Mouse (Mus musculus) layer of hippocampus, adult 2 months (tissue): ENCODE measurements around the gene Phf21a. TPM values are rescaled to one million over a fixed set of nuclear protein-coding genes. Genes with fewer than 3 reads are reported as not detected.
"Not testable (repeated sequence)": the region's sequence is repeated elsewhere in the genome, so short reads cannot be mapped to it uniquely, and the experiment has no call there.

Source experiments
- DNase-seq, 2 experiments: peaks; one replicate each; pipeline ENCODE4 v3.0.0; 2022; ENCODE audit warnings: low spot score in 2 of 2
- H3K27ac ChIP-seq: fragments of 200-600 bp; 2 replicates; pipeline ENCODE4 v1.8.1; 2022
- H3K4me3 ChIP-seq: fragments of 200-600 bp; 2 replicates; pipeline ENCODE4 v1.8.1; 2022; ENCODE audit warnings: mild to moderate bottlenecking
- CTCF ChIP-seq: fragments of 200-600 bp; conservative IDR thresholded peaks from 2 replicates; pipeline ENCODE4 v1.8.1; 2022; ENCODE audit warnings: antibody characterized with exemption, mild to moderate bottlenecking, moderate library complexity
- total RNA-seq, 2 experiments: library from RNA; stranded (reverse); gene quantifications; 2 replicates each; pipeline ENCODE4 v1.2.3; 2021

The Phf21a gene
- total RNA-seq, 2 experiments from 2014 or later = 160 to 162 TPM

DNA sequence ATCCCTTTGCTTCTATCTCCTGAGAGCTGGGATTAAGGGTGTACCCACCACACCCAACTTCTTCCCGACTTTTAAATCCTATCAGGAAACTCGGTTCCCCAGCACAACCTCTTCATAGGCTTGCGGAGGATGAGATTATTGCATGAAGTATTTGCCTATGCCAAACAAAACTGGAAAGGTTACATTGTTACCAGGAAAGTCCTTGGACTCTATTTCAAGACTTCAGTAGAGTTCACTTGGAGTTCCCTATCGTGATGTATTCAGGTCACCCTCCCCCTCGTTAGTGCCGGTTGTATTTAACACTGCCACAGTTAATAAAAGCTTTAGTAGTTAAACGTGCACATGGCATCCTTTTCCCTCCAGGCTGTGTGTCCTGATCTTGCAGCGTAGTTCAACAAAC, 1.2 kb downstream of the Phf21a start:
- Histone ChIP-seq H3K27ac (no peak overlapping the region), H3K4me3 (no peak overlapping the region)
- DNase-seq = no peak
- TF ChIP-seq CTCF = no peak

DNA sequence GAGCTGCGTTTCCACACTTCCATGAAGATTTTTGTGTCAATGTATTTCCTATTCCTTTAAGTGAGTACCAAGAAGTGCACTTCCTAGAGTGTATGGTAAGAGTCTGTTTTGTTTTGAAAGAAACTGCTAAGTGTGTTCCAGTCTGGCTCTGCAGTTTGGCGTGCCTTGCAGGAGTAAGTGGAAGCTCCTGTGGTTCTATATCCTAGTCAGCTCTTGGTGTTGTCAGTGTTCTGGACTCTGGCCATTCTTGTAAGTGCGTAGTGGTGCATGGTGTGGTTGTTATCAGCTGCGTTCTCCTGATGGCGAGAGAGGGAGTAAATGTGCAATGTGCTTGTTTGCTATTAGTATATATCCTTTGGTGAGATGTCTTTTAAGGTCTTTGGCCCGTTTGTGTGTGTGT, 7.9 kb downstream of the Phf21a start:
- H3K4me3 ChIP-seq = no peak overlapping the region
- DNase-seq = no peak
- no peak overlapping the region for H3K27ac ChIP-seq
- no peak for TF ChIP-seq CTCF

DNA sequence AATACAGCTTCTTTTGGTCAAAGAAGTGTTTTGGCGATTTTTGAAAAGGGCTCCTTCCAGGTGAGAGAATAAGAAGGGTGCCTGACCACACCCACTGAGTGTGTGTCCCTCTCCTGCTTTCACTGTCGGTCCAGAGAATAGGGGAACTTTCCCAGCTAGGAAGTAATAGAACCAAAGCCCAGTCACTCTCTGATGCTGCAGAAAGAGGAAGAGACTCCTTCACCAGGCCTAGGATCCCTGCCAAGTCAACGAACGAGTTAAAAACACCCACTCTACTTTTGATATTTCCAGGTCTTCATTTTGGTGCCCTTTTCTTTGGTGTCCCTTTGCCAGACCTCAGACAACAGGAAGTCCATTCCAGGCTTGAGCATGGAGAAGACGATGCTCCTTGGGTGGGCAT, 31.6 kb downstream of the Phf21a start:
- no peak for DNase-seq
- Histone ChIP-seq H3K27ac (no peak overlapping the region), H3K4me3 (no peak overlapping the region)
- no peak for TF ChIP-seq CTCF

DNA sequence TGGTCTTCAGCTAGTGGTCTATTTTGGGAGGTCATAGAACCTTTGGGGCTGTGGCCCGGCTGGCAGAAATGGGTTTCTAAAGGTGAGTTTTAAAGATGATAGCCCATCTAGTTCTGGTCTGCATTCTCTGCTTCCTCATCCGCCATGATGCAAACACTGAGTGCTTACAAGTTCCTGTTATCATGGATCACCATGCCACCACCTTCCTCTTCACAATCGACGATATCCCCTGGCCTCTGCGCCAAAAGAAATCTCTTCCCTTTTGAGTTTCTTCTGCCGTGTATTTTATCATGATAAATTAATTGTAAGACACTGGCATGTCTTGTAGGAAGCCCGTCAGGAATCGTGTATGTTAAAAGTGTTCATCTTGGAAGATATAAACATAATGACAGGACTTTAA, 32.4 kb downstream of the Phf21a start:
- TF ChIP-seq CTCF = no peak
- H3K4me3 ChIP-seq = no peak overlapping the region
- no peak for DNase-seq
- H3K27ac ChIP-seq = no peak overlapping the region

DNA sequence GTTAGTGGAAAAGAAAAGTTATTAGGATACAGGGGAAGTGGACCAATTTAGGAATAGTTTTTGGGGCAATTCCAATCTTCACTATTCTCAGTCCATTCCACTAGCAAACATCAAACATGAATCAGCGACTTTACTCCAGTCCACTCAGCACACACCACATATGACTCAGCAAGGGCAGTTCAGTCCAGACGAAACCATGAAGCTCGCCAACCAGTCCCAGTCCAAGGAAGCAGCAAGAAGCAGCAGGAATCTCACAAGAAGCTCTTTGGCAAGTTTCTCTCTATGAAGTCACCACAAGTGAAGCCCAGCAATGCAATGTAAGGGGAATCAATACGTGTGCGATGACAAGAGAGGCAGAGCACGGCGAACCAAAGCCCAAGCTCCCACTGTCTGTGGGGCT, 37.2 kb downstream of the Phf21a start:
- Histone ChIP-seq H3K27ac (no peak overlapping the region), H3K4me3 (no peak overlapping the region)
- no peak for DNase-seq
- TF ChIP-seq CTCF = no peak

DNA sequence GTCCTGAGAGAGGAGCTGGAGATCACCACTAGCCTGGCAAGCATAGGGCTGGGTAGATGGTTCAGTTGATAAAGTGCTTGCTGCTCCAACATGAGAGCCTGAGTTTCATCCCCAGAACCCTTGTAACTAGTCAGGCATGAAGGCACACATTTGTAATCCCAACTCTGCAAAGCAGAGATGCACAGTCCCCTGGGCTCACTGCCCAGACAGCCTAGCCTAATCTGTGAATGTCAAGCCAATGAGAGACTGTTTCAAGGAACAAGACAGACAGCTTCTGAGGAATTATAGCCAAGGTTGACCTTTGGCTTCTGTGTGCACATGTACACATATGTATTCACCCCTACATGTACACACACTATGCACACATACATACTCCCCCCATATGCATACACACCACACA, 45.8 kb downstream of the Phf21a start:
- no peak for DNase-seq
- Histone ChIP-seq H3K27ac (no peak overlapping the region), H3K4me3 (no peak overlapping the region)
- no peak for TF ChIP-seq CTCF

DNA sequence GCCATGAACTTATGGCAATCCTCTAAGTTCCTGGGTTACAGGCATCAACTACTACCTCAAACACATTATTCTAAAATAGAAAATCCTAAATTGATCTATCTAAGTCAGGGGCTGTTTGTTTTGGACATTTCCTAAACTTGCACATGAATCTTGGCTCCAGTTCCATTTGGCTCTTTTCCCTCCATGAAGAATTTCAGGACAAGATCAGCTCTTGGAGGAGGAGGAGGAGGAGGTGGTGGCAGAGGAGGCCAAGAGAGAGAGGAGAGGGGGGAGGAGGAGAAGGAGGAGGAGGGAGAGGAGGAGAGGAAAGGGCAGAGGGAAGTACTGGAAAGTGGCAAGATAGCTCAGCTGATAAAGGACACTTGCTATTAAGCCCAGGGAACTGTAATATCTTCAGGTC, 46.4 kb downstream of the Phf21a start:
- no peak overlapping the region for H3K27ac ChIP-seq
- no peak overlapping the region for H3K4me3 ChIP-seq
- DNase-seq = no peak
- TF ChIP-seq CTCF = no peak

DNA sequence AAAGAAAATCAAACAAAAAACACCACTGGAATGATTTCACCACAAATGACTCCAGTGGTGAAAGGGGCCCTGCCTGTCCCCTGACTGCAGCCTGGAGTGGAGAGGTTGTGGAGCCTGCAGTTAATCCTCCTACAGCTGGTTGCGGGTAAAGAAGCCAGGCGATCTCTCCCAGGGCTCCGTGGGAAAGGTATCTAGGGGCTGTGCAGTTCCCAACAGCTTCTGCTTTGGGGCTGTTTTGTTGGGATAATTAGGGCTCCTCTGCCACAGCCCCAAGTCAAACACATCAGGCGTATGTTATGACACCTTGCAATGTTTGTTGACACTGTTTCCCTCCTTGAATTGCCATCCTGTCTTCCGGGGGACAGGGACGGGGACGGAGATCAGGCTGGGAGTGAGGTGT, 47.5 kb downstream of the Phf21a start:
- no peak for DNase-seq
- Histone ChIP-seq H3K4me3 (no peak overlapping the region), H3K27ac (no peak overlapping the region)
- TF ChIP-seq CTCF = no peak

DNA sequence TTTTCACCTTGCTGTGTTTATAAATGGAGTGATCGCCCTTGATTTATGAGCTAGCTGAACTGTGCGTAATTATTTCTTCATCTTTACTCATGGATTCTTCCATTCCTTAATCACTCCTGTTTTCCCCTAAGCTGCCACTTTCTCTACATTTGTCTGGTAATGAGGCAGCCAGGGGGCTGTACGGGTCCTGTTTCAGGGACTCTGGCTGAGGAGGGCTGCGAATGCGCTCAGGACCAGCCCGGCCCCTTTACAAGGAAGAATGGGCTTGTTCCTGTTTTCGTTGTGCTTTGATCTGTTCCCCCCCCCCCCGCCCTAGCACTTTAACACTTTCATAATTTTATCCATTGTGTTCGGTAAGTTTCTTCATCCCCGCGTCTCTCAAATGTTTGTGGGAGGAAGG, 48.2 kb downstream of the Phf21a start:
- Histone ChIP-seq H3K27ac (no peak overlapping the region), H3K4me3 (no peak overlapping the region)
- no peak for TF ChIP-seq CTCF
- DNase-seq = no peak

DNA sequence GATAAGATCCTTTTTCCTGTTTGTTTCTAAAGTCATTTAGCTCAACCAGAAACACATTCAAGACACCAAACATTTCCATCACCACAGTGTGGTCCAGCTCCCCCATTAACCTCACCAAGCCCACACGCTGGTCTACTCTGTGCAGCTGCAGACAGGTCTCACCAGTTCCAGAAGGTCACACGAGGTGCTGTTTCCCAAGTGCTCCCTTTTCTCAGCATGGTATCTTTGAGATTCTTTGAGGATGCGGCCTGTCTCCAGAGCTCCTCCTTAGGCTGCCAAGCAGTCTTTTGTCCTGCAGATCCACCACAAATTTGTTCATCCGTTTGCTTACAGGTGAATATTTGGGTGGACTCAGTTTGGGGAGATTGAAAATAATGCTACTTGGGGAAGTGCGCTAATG, 51.0 kb downstream of the Phf21a start:
- Histone ChIP-seq H3K4me3 (no peak overlapping the region), H3K27ac (no peak overlapping the region)
- DNase-seq = no peak
- no peak for TF ChIP-seq CTCF

DNA sequence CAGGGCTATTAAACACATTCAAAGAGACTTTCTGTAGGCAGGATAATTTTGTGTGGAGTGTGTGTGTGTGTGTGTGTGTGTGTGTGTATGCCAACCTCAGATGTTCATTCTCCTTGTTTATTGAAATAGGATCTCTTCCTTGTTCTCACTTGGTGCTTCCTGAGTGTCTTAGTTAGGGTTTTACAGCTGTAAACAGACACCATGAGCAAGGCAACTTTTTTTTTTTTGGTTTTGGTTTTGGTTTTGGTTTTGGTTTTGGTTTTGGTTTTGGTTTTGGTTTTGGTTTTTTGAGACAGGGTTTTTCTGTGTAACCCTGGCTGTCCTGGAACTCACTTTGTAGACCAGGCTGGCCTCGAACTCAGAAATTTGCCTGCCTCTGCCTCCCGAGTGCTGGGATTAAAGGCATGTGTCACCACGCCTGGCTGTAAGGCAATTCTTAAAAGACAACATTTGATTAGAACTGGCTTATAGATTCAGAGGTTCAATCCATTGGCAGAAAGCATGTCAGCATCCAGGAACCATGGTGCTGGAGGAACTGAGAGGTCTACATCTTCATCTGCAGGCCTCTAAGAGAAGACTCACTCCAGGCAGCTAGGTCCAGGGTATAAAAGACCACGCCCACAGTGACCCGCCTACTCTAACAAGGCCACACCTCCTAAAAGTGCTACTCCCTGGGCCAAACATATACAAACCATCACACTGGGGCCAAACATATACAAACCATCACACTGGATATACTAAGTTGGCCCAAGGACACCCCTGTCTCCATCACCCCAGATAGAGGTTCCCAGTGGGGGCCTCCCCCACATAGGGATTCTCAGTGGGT, 55.2 kb downstream of the Phf21a start:
- H3K4me3 ChIP-seq, DNase-seq, H3K27ac ChIP-seq: not testable (repeated sequence)

DNA sequence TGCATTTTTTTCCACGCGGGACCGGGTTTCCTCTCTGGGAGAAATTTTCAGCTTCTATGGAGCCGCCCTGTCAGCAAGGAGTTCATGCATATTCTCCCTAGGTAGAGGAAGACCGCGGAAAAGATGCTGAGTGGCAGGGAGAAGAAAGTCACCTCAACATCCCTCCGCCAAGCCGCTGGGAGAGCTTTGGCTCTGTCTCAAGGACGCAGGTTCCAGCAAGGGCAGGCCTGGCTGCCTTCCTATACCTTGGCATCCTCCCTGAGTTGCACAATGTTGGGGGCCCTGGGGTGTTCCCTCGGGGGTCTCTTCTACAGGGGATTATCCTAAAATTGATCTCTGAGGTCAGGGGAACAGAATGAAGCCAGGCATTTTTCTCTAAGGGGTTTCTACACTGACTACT, 71.4 kb downstream of the Phf21a start:
- no peak overlapping the region for H3K4me3 ChIP-seq
- TF ChIP-seq CTCF = no peak
- DNase-seq = no peak
- no peak overlapping the region for H3K27ac ChIP-seq

DNA sequence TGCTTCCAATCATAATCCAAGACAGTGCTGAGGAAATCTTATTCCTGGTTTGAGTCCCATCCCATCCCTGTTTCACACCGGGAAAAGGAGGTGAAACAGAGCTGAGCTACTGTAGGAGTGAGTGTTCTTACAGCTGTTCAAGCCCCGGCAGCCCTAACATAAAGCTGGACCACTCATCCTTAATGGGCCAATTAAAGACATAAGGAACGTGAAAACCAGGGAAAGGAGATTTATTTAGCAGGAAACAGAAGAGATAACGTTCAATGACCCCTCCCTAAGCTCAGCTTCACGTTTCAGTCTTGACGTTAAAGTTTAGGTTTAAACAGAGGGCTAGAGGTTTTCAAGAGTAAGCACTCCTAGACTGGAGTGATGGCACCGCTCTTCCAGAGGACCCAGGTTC, 74.0 kb downstream of the Phf21a start:
- no peak overlapping the region for H3K4me3 ChIP-seq
- TF ChIP-seq CTCF = no peak
- no peak for DNase-seq
- no peak overlapping the region for H3K27ac ChIP-seq

DNA sequence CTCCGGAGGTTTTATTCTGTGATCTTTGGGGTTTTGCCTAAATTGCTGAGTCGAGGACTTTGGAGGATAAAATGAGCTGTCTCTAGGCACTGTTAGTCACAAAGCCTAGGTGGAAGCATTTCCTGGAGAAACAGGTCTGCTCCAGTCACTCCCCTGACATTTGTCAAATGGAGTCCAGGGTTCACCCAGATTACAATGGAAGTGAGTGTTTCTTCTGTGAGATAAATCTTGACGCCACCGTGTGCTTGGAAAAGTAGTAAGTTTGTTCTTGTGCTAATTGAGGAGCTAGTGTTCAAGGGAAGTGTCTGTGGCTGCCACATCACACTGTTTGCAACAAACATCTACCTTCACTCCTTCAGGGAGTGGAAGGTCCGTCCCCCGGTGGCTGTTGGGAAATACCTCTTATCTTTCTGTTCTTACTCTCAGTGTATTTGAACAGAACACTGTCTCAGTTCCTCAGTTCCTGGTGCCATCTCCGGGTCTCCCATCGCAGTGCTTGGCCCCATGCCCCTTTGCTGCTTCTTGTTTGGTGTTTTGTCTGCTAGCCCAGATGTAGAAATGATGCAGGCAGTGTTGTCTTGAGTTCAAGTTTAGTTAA, 78.2 kb downstream of the Phf21a start:
- TF ChIP-seq CTCF = no peak
- DNase-seq = no peak

DNA sequence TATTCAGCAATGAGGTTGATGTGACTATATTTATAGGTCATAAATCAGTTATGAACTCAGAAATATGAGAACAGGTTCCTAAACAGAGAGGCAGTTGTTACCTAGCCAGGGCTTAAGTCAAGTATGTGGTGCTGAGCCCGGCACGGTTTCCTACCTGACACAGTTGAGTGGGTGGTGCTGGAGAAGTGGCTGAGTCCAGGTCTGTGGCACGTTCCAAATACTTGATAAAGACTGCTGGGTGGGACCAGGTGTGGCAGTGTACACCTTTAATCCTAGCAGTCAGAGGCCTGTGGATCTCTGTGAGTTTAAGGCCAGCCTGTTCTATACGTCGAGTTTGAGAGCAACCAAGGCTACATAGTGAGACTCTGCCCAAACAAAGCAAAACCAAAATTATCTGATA, 79.4 kb downstream of the Phf21a start:
- Histone ChIP-seq H3K4me3 (no peak overlapping the region), H3K27ac (no peak overlapping the region)
- TF ChIP-seq CTCF = no peak
- DNase-seq = no peak

More for the DNA sequence above, 78.2 kb downstream of the Phf21a start:
- H3K27ac ChIP-seq = no peak overlapping the region
- no peak overlapping the region for H3K4me3 ChIP-seq
